Mouse (Mus musculus) brain, adult 2 months (tissue): ENCODE measurements around the gene Fcer1g.

Experiments used
- DNase-seq: peaks from one replicate; pipeline ENCODE4 v3.0.0; 2011; ENCODE audit warnings: low read depth, low spot score

Gene Fcer1g

GRCm38 (mm10) chr1:171234126-171234525 is at the start of gene Fcer1g:
Gene Fcer1g (minus strand): TSS chr1:171234365.
- no peak for DNase-seq

- no peak for DNase-seq
Observed at GRCm38 (mm10) chr1:171283188-171284160, 49.3 kb upstream of the Fcer1g start.

GRCm38 (mm10) chr1:171282086-171282805 is 48.1 kb upstream of the Fcer1g start:
- no peak for DNase-seq

GRCm38 (mm10) chr1:171281528-171281923 is 47.4 kb upstream of the Fcer1g start:
- peak; percentile 86 for DNase-seq

GRCm38 (mm10) chr1:171280916-171281527 is 46.9 kb upstream of the Fcer1g start, which contains the start of gene Ppox:
Gene Ppox (minus strand): TSS chr1:171281186.
- peak; percentile 99 for DNase-seq

GRCm38 (mm10) chr1:171280250-171280915 is 46.2 kb upstream of the Fcer1g start:
- DNase-seq: no peak

GRCm38 (mm10) chr1:171279721-171280120 is 45.6 kb upstream of the Fcer1g start:
- no peak for DNase-seq

GRCm38 (mm10) chr1:171279012-171279705 is 45.0 kb upstream of the Fcer1g start:
- DNase-seq: no peak

GRCm38 (mm10) chr1:171278436-171278835 is 44.3 kb upstream of the Fcer1g start:
- DNase-seq: no peak

GRCm38 (mm10) chr1:171277736-171278135 is 43.6 kb upstream of the Fcer1g start:
- DNase-seq: no peak

- no peak for DNase-seq
Observed at GRCm38 (mm10) chr1:171276110-171276748, 42.1 kb upstream of the Fcer1g start.

- DNase-seq: no peak
Observed at GRCm38 (mm10) chr1:171275144-171275734, 41.1 kb upstream of the Fcer1g start.

- no peak for DNase-seq
Observed at GRCm38 (mm10) chr1:171274171-171274570, 40.0 kb upstream of the Fcer1g start.

GRCm38 (mm10) chr1:171272086-171272485 is 37.9 kb upstream of the Fcer1g start:
- DNase-seq: no peak

- no peak for DNase-seq
Observed at GRCm38 (mm10) chr1:171271622-171272021, 37.5 kb upstream of the Fcer1g start.

GRCm38 (mm10) chr1:171271196-171271595 is 37.0 kb upstream of the Fcer1g start:
- DNase-seq: no peak

GRCm38 (mm10) chr1:171270573-171270900 is 36.4 kb upstream of the Fcer1g start:
- no peak for DNase-seq

GRCm38 (mm10) chr1:171269848-171270572 is 35.8 kb upstream of the Fcer1g start, which contains the start of gene B4galt3:
Gene B4galt3 (plus strand): TSS chr1:171270328.
- peak; percentile 97 for DNase-seq

GRCm38 (mm10) chr1:171268341-171268740 is 34.2 kb upstream of the Fcer1g start:
- no peak for DNase-seq
